8 mouse cellular contexts compared by ENCODE assay signal in the genomic region with DNA sequence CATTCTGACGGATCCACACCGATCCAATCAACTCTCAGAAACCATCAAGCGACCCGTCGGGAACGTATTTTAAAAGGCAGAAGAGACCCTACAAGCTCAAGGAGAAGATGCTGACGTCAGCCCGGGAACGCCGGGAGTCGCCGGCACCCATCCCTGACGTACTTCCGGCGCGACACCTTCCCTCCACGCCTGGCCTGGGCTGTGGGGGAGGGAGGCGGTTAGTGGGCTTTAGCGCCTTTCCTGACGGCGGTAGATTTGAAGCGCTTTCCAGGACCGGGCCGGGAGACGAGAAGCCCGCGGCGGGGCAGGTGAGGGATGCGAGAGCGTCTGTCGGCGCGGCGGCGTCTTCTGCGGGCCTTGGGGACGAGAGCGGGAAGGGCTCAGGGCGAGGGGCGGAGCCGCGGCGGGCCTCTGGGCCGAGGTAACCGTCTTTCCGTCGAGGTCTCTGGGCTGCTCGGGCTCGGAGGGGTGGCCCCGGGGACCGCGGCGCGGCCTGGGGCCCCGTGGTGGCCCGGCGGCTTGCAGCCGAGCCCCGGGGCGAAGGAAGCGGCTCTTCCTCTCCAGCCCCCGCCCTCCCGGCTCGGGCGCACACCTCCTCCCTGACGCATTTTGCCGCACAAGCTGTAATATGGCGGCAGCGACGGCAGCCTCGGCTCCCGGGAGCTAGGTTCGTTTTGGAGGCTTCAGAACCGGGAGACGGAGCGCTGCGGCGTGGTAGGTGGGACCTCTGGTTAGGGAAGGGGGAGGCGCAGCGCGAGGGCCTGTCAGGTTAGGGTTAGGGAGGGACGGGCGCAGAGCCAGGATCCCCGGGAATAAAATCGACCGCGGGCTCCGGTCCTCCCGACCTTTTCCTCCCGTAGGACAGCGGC. TPM values are rescaled to one million over a fixed set of nuclear protein-coding genes. Genes with fewer than 3 reads are reported as not detected.
DNase-seq lines count a peak whose midpoint lies in the region; ATAC-seq lines count a peak whose summit lies in the region.

No protein-coding gene starts in this region.

- intact Hi-C loops in gastrocnemius, postnatal 14 days (cut with DNase I; ENCODE audit: low total_unique reads) = no loop called here
- intact Hi-C loops in left cerebral cortex, postnatal 10 days (cut with DNase I) = no loop called here

- ATAC-seq in inflammation-experienced regulatory T-cells, adult 6 months = peak; percentile 84
- ATAC-seq in megakaryocyte-erythroid progenitor cell, adult 5-6 weeks (replicated peaks; ENCODE audit: low FRiP score, low TSS enrichment, poor library complexity, severe bottlenecking) = peak; percentile 86

- peak; percentile 96 for DNase-seq in adipocyte (ENCODE audit: low spot score)
- DNase-seq in embryo, embryonic 10 days (ENCODE audit: low spot score) = peak; percentile 99
- DNase-seq in gastrocnemius, postnatal 14 days = peak; percentile 91
- DNase-seq in left cerebral cortex, postnatal 10 days (ENCODE audit: extremely low spot score in 1 of 2, low spot score in 2 of 2) = peak; percentile 94 to 96
- DNase-seq in right cerebral cortex, postnatal 25 days = peak; percentile 95
- peak; percentile 83 to 93 for DNase-seq in urinary bladder, postnatal 4 days (ENCODE audit: low spot score in 2 of 2)

RNA-seq across cellular contexts. Expression of gene Ppig, which starts 0.5 kb away (rescaled TPM):
- 10 to 100 TPM; 26.7 to 31.9 TPM for total RNA-seq in gastrocnemius, postnatal 14 days (2021)
- 100 to 1,000 TPM; 199 to 210 (median 207) TPM for polyA plus RNA-seq in inflammation-experienced regulatory T-cells, adult 6 months (2017; shearing (Covaris generic))
- total RNA-seq in left cerebral cortex, postnatal 10 days (2021) = 10 to 100 TPM; 55.4 to 59.5 TPM
- 73.4 and 94.4 TPM in 2 replicates for total RNA-seq in megakaryocyte-erythroid progenitor cell, adult 5-6 weeks (2014; fragmentation: Nextera tagmentation)
- 72.8 and 124 TPM in 2 replicates for total RNA-seq in megakaryocyte-erythroid progenitor cell, adult 5-6 weeks (2017)

RNA-seq across cellular contexts. Expression of gene Fastkd1, which starts 9.6 kb away (rescaled TPM):
- 10 to 100 TPM; 11.8 to 14.7 TPM for total RNA-seq in gastrocnemius, postnatal 14 days (2021)
- 10 to 100 TPM in 2 of 3 experiments, 1 to 10 TPM in 1; 9.4 to 11.3 (median 11.1) TPM for polyA plus RNA-seq in inflammation-experienced regulatory T-cells, adult 6 months (2017; shearing (Covaris generic))
- 10 to 100 TPM; 20.6 to 21.6 TPM for total RNA-seq in left cerebral cortex, postnatal 10 days (2021)
- total RNA-seq in megakaryocyte-erythroid progenitor cell, adult 5-6 weeks (2014; fragmentation: Nextera tagmentation) = 21.4 and 25.6 TPM in 2 replicates
- 12.6 and 18.4 TPM in 2 replicates for total RNA-seq in megakaryocyte-erythroid progenitor cell, adult 5-6 weeks (2017)

RNA-seq across cellular contexts. Expression of gene Klhl41, which starts 53.0 kb away (rescaled TPM):
- total RNA-seq in gastrocnemius, postnatal 14 days (2021) = 100 to 1,000 TPM; 474 to 551 TPM
- not detected for polyA plus RNA-seq in inflammation-experienced regulatory T-cells, adult 6 months (2017; shearing (Covaris generic))
- total RNA-seq in left cerebral cortex, postnatal 10 days (2021) = 1 to 10 TPM; 1.7 TPM
- total RNA-seq in megakaryocyte-erythroid progenitor cell, adult 5-6 weeks (2014; fragmentation: Nextera tagmentation) = not detected in 2 replicates
- not detected in 2 replicates for total RNA-seq in megakaryocyte-erythroid progenitor cell, adult 5-6 weeks (2017)

Comparison
In these comparisons a context has a peak if more than half of its experiments do, and no peak if none do; other contexts are left out.
1. Peak in every context shown above with its lines: DNase-seq and ATAC-seq.
2. RNA of gene Klhl41, which starts 53.0 kb away (total RNA-seq): 474 to 551 TPM in gastrocnemius, postnatal 14 days; 1.7 TPM in left cerebral cortex, postnatal 10 days and not detected in megakaryocyte-erythroid progenitor cell, adult 5-6 weeks; every median in the first group is over 100 times any median in the second.